Mouse (Mus musculus) ZHBTc4 (cell line): ENCODE data around the gene Hist1h2ac.
"Not testable (repeated sequence)": the region's sequence is repeated elsewhere in the genome, so short reads cannot be mapped to it uniquely, and the experiment has no call there.

ENCODE experiments used
- DNase-seq: peaks from one replicate; pipeline ENCODE4 v3.0.0-alpha.2; 2011; ENCODE audit warnings: low read depth, low spot score

Hist1h2ac gene

DNA sequence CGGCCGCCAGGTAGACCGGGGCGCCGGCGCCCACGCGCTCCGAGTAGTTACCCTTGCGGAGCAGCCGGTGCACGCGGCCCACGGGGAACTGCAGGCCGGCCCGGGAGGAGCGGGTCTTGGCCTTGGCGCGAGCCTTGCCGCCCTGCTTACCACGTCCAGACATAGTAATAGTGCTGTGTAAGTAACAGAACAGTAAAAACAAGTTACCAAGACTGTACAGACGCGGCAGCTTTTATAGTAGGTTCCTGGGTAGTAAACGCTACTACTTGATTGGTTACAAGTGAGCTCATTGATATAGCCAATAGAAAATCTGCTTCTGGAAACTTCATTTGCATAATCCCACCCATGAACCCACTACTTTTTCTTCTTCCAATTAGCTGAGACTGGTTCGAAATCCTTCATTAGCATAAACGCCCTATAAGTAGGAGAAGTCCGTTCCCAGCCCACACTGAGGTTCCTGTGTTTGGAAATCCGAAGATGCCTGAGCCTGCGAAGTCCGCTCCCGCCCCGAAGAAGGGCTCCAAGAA, at the start of gene Hist1h2ac, which contains the start of gene Hist1h2bc:
Hist1h2ac (minus strand) TSS at position 194 of the 527 bp plus-strand sequence.
Hist1h2bc (plus strand) TSS at position 445 of the 527 bp plus-strand sequence.
- peak; percentile 97 for DNase-seq

GRCm38 (mm10) chr13:23732156-23732804, 48.5 kb upstream of the Hist1h2ac start:
- no peak for DNase-seq

DNA sequence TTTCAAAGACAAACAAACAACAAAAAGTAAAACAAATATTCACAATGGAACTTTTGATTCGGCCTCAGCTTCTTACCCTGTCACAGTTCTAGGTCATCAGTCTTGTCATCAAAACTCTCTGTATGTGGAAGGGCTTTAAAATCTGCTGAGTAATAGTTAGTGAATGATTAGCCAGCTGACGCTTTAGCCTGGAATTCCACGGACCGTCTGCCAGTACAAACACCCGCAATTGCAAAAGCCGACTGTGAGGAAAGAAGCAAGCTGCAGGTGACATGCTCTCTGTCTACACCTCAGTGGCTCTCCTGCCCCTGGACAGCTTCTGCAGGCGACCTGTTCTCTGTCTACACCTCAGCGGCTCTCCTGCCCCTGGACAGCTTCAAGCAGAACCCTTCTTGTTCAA, 46.7 kb upstream of the Hist1h2ac start:
- DNase-seq = no peak

DNA sequence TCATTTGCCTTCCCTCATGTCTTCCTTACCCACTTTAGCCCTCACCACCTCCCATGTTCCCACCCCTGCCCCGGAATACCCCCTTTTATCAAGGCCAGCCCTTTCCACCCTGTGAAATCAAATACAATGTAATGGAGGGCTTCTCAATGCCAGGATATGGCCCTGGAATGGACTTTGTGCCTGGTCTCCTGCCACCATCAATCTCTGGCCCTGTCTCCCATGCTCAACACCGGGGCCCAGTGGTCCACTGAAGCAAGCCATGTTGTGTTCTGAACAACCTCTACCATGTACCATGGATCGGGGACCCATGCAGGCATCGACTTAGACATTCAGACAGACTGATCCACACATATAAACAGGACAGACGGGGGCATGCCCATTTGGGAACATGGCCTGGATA, 46.0 kb upstream of the Hist1h2ac start:
- no peak for DNase-seq

GRCm38 (mm10) chr13:23729192-23729525, 45.4 kb upstream of the Hist1h2ac start:
- DNase-seq = no peak

DNA sequence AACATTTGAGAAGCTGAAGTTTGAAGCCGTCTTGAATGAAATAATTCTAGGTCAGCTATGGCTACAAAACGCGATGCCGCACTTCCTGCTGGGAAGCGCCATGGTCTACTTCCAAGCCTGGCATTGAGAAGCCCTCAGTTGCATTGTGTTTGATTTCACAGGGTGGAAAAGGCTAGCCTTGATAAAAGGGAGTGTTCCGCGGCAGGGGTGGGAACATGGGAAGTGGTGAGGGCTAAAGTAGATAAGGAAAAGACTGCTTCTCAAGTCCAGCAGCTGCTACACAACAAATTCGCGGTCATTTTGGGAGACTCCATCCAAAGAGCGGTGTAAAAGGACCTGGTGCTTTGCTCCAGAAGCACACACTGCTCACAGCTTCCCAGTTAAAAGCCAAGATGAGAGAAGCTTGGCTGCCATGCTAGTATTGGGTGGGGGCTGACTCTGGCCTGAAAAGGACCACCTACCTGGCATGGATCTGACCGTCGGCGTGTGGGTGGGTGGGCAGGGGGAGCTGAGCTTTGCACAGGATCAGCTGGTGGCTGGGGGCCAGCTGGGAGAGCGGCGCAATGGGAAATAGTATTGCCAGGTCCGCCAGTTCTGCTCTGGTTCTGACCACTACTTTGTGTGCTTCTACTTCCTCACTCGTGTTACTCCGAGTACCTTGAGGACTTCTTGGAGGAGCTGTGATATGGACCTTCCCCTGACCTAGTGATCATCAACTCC, 44.9 kb upstream of the Hist1h2ac start:
- no peak for DNase-seq

GRCm38 (mm10) chr13:23725213-23725612, 41.5 kb upstream of the Hist1h2ac start:
- DNase-seq = no peak

- no peak for DNase-seq
These were observed 40.5 kb upstream of the Hist1h2ac start for GRCm38 (mm10) chr13:23724239-23724638.

- not testable (repeated sequence) for DNase-seq
These were observed 34.0 kb upstream of the Hist1h2ac start for GRCm38 (mm10) chr13:23717593-23718245.

GRCm38 (mm10) chr13:23717176-23717575, 33.4 kb upstream of the Hist1h2ac start:
- no peak for DNase-seq

GRCm38 (mm10) chr13:23716261-23717042, 32.7 kb upstream of the Hist1h2ac start:
- no peak for DNase-seq

- DNase-seq = peak; percentile 58
These were observed 26.8 kb upstream of the Hist1h2ac start, which contains the start of gene Hfe for GRCm38 (mm10) chr13:23710374-23711089. Gene Hfe (minus strand): TSS chr13:23710854.

- no peak for DNase-seq
These were observed 26.1 kb upstream of the Hist1h2ac start for GRCm38 (mm10) chr13:23709714-23710373.

GRCm38 (mm10) chr13:23708654-23709053, 24.9 kb upstream of the Hist1h2ac start:
- no peak for DNase-seq

- no peak for DNase-seq
These were observed 24.3 kb upstream of the Hist1h2ac start for GRCm38 (mm10) chr13:23708041-23708440.

DNA sequence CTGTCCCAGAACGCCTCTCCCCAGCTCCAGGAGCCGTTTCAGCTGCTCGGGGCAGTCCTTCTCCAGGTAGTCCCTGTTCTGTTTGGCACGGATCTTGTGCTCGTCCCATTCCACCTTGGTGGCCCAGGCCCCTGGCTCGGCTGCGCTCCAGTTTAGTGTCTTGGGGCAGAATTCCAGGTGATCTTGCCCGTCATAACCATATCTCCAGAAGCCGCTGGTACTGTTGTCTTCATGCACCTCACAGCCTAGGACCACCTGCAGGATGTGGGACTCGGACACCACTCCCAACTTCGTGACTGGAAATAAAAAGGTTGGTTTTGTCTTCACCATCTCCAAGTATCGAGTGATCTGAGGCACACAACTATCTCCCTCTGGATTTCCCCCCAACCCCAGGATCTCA, 23.0 kb upstream of the Hist1h2ac start:
- DNase-seq = no peak

DNA sequence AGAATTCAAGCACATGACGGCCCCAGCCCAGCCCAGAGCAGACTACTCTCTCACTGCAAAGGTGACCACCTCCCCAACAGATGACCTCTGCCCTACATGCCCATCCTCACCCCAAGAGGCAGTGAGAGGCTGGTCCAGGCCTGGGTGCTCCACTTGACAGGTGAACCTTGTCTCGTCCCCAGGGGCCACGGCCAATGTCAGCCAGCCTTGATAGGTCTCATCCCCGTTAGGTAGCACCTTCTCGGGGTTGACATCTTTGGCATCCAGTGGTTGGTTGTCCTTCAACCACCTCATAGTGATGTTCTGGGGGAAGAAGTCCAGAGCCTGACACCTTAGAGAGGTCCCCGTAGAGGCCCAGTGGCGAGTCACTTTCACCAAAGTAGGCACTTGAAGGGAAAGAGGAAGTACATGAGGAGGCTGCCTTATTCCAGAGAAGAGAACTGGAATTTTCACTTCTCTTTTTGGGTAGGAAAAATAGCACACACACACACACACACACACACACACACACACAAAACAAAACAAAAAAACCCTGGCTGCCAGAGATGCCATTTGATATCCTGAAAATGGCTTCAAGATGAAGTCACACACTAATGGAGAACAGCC, 22.1 kb upstream of the Hist1h2ac start:
- DNase-seq = no peak

- not testable (repeated sequence) for DNase-seq
These were observed 19.1 kb upstream of the Hist1h2ac start for GRCm38 (mm10) chr13:23702801-23703200.

DNA sequence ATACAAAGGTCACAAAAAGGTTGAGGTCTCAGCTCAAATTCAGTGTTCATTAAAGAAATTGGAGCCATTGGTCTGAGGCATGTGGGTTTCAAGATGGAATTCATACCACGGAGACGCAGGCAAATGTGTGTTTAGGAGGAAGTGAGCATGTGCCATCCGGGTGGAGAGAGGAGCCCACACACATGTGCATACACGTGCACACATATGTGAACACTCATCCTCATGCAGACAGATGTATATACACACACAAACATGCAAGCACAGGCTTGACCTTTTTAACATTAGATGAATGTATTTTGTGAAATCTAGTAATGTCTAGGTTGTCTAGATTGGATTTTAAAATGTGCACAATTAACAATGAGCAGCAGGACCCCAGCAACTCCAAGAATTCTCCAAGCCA, 18.5 kb upstream of the Hist1h2ac start:
- DNase-seq = no peak
